Mouse (Mus musculus) embryonic facial prominence, embryonic 13.5 days (tissue): ENCODE results near the gene Ptprq. TPM values are rescaled to one million over a fixed set of nuclear protein-coding genes. Genes with fewer than 3 reads are reported as not detected.

ENCODE experiments used
- ATAC-seq: fragments of 200-750 bp; cut with Nextera tagmentation; 2 replicates; pipeline ENCODE4 v1.8.0; 2017; ENCODE audit warnings: low read depth; ENCODE audit not compliant: insufficient number of reproducible peaks, insufficient read depth, low FRiP score, low TSS enrichment
- H3K27ac ChIP-seq: fragments of 300-500 bp; sonication (generic); 2 replicates; pipeline ENCODE4 v1.5.1; 2015; ENCODE audit warnings: moderate library complexity, mild to moderate bottlenecking, inconsistent platforms
- H3K27me3 ChIP-seq: fragments of 300-500 bp; sonication (generic); 2 replicates; pipeline ENCODE4 v1.6.1; 2015; ENCODE audit warnings: mild to moderate bottlenecking, inconsistent platforms
- H3K36me3 ChIP-seq: fragments of 300-500 bp; sonication (generic); 2 replicates; pipeline ENCODE4 v1.6.1; 2015; ENCODE audit warnings: mild to moderate bottlenecking, inconsistent platforms
- H3K4me1 ChIP-seq: fragments of 300-500 bp; sonication (generic); 2 replicates; pipeline ENCODE4 v1.6.1; 2015; ENCODE audit warnings: inconsistent platforms
- H3K4me2 ChIP-seq: fragments of 300-500 bp; sonication (generic); 2 replicates; pipeline ENCODE4 v1.6.1; 2015; ENCODE audit warnings: moderate library complexity, mild to moderate bottlenecking, inconsistent platforms
- H3K4me3 ChIP-seq: fragments of 300-500 bp; sonication (generic); 2 replicates; pipeline ENCODE4 v1.5.1; 2015; ENCODE audit warnings: mild to moderate bottlenecking, inconsistent platforms
- H3K9ac ChIP-seq: fragments of 300-500 bp; sonication (generic); 2 replicates; pipeline ENCODE4 v1.6.1; 2015; ENCODE audit warnings: mild to moderate bottlenecking, inconsistent platforms
- H3K9me3 ChIP-seq: fragments of 300-500 bp; sonication (generic); 2 replicates; pipeline ENCODE4 v1.6.1; 2016; ENCODE audit warnings: inconsistent platforms
- WGBS: fragments of 180-500 bp; shearing (Covaris S2); methylation state at CpG from one replicate; pipeline ENCODE4 v1.1.7; 2015; ENCODE audit warnings: mixed read lengths; 5-methylcytosine and 5-hydroxymethylcytosine counted together
- polyA plus RNA-seq: library from polyadenylated mRNA; unstranded; fragments of >200 nt; fragmentation: Nextera tagmentation; extraction: Ambion mirVana; gene quantifications from 2 replicates; pipeline ENCODE4 v1.2.1, GENCODE M21; 2015

Gene Ptprq
- polyA plus RNA-seq, 1 experiment from 2014 or later, result 0.13 TPM

- Histone ChIP-seq H3K27ac (no peak overlapping the region), H3K9ac (no peak overlapping the region), H3K36me3 (no peaks in the 10 kb centered on the region), H3K4me3 (no peak overlapping the region), H3K27me3 (no peaks in the 10 kb centered on the region; the same call in 1 of the 2 replicates), H3K9me3 (no peaks in the 10 kb centered on the region), H3K4me1 (no peaks in the 10 kb centered on the region), H3K4me2 (no peak overlapping the region)
- ATAC-seq, result no peak
- WGBS, result 33% methylated on average over 7 of the region's 7 CpGs
These were observed 205.1 kb downstream of the Ptprq start for GRCm38 (mm10) chr10:107514735-107515134.

GRCm38 (mm10) chr10:107506397-107506796 is 213.5 kb downstream of the Ptprq start:
- ATAC-seq, result no peak
- H3K27ac ChIP-seq, result no peak overlapping the region
- no peaks in the 10 kb centered on the region for H3K27me3 ChIP-seq

GRCm38 (mm10) chr10:107503430-107503829 is 216.4 kb downstream of the Ptprq start:
- Histone ChIP-seq H3K9me3 (0 out of 2 replicates have a peak, but pooled peaks cover 3% of the 10 kb centered on the region), H3K4me3 (no peak overlapping the region), H3K4me1 (no peaks in the 10 kb centered on the region), H3K4me2 (no peak overlapping the region), H3K9ac (no peak overlapping the region), H3K27ac (no peak overlapping the region), H3K36me3 (no peaks in the 10 kb centered on the region), H3K27me3 (no peaks in the 10 kb centered on the region)
- 66% methylated on average over 4 of the region's 4 CpGs for WGBS
- ATAC-seq, result no peak

More at GRCm38 (mm10) chr10:107506397-107506796, 213.5 kb downstream of the Ptprq start:
- H3K4me2 ChIP-seq, result no peak overlapping the region
- H3K4me3 ChIP-seq, result no peak overlapping the region
- 0 out of 2 replicates have a peak, but pooled peaks cover 3% of the 10 kb centered on the region for H3K9me3 ChIP-seq
- no peaks in the 10 kb centered on the region for H3K36me3 ChIP-seq
- no peaks in the 10 kb centered on the region for H3K4me1 ChIP-seq
- no peak overlapping the region for H3K9ac ChIP-seq
- 57% methylated on average over 2 of the region's 2 CpGs for WGBS

GRCm38 (mm10) chr10:107502193-107502592 is 217.7 kb downstream of the Ptprq start:
- H3K27me3 ChIP-seq, result no peaks in the 10 kb centered on the region
- 77% methylated on average over 7 of the region's 7 CpGs for whole genome bisulfite sequencing
- no peak for ATAC-seq
- H3K9ac ChIP-seq, result no peak overlapping the region
- H3K27ac ChIP-seq, result no peak overlapping the region
- no peaks in the 10 kb centered on the region for H3K36me3 ChIP-seq
- H3K4me2 ChIP-seq, result no peak overlapping the region
- no peak overlapping the region for H3K4me3 ChIP-seq
- no peaks in the 10 kb centered on the region for H3K9me3 ChIP-seq
- no peaks in the 10 kb centered on the region for H3K4me1 ChIP-seq

- H3K4me2 ChIP-seq, result no peak overlapping the region
- 76% methylated on average over 7 of the region's 7 CpGs for WGBS
- no peak overlapping the region for H3K4me3 ChIP-seq
- no peak overlapping the region for H3K27ac ChIP-seq
- no peaks in the 10 kb centered on the region for H3K9me3 ChIP-seq
- no peak for ATAC-seq
- no peak overlapping the region for H3K9ac ChIP-seq
- H3K36me3 ChIP-seq, result no peaks in the 10 kb centered on the region
- no peaks in the 10 kb centered on the region; the same call in 1 of the 2 replicates for H3K27me3 ChIP-seq
- no peaks in the 10 kb centered on the region for H3K4me1 ChIP-seq
These were observed 220.2 kb downstream of the Ptprq start for GRCm38 (mm10) chr10:107499656-107500055.

- Histone ChIP-seq H3K4me2 (no peak overlapping the region), H3K27ac (no peak overlapping the region), H3K4me3 (no peak overlapping the region), H3K9ac (no peak overlapping the region), H3K9me3 (no peaks in the 10 kb centered on the region), H3K36me3 (no peaks in the 10 kb centered on the region), H3K4me1 (peaks cover 7% of the 10 kb centered on the region; the same call in 1 of the 2 replicates), H3K27me3 (peaks cover 18% of the 10 kb centered on the region)
- 93% methylated on average over 1 of the region's 1 CpGs for WGBS
- no peak for ATAC-seq
These were observed 223.4 kb downstream of the Ptprq start for GRCm38 (mm10) chr10:107496402-107496801.

GRCm38 (mm10) chr10:107494568-107494967 is 225.3 kb downstream of the Ptprq start, which contains the start of gene Myf6:
TSS of gene Myf6 (minus strand) at chr10:107494737.
- Histone ChIP-seq H3K4me1 (peaks cover 7% of the 10 kb centered on the region; the same call in 1 of the 2 replicates), H3K27me3 (peaks cover 23% of the 10 kb centered on the region), H3K9me3 (no peaks in the 10 kb centered on the region), H3K36me3 (no peaks in the 10 kb centered on the region), H3K4me2 (peak within 1 kb of the TSS; percentile 54), H3K4me3 (peak within 1 kb of the TSS; percentile 19; the same call in 1 of the 2 replicates), H3K9ac (no peak within 1 kb of the TSS), H3K27ac (no peak within 1 kb of the TSS)
- 79% methylated on average over 6 of the region's 6 CpGs for WGBS
- ATAC-seq, result no peak

GRCm38 (mm10) chr10:107493580-107494474 is 226.0 kb downstream of the Ptprq start:
- Histone ChIP-seq H3K27me3 (peaks cover 28% of the 10 kb centered on the region), H3K9ac (no peak overlapping the region), H3K9me3 (no peaks in the 10 kb centered on the region), H3K36me3 (no peaks in the 10 kb centered on the region), H3K4me2 (peak overlapping the region; percentile 54), H3K27ac (no peak overlapping the region), H3K4me3 (peak overlapping the region; percentile 19), H3K4me1 (peaks cover 8% of the 10 kb centered on the region; the same call in 1 of the 2 replicates)
- no peak for ATAC-seq
- WGBS, result 40% methylated on average over 20 of the region's 20 CpGs

- peak overlapping the region; percentile 54 for H3K4me2 ChIP-seq
- no peak overlapping the region for H3K9ac ChIP-seq
- H3K27me3 ChIP-seq, result peaks cover 34% of the 10 kb centered on the region
- WGBS, result 38% methylated on average over 18 of the region's 18 CpGs
- H3K4me1 ChIP-seq, result peaks cover 12% of the 10 kb centered on the region
- no peaks in the 10 kb centered on the region for H3K36me3 ChIP-seq
- H3K27ac ChIP-seq, result no peak overlapping the region
- H3K9me3 ChIP-seq, result no peaks in the 10 kb centered on the region
- no peak for ATAC-seq
- H3K4me3 ChIP-seq, result peak overlapping the region; percentile 19
These were observed 226.8 kb downstream of the Ptprq start for GRCm38 (mm10) chr10:107492867-107493579.

GRCm38 (mm10) chr10:107488654-107489315 is 231.1 kb downstream of the Ptprq start:
- Histone ChIP-seq H3K9ac (no peak overlapping the region), H3K36me3 (no peaks in the 10 kb centered on the region), H3K4me1 (peaks cover 24% of the 10 kb centered on the region), H3K4me3 (no peak overlapping the region), H3K27ac (no peak overlapping the region), H3K9me3 (no peaks in the 10 kb centered on the region), H3K4me2 (peak overlapping the region; percentile 33), H3K27me3 (peaks cover 50% of the 10 kb centered on the region)
- WGBS, result 23% methylated on average over 12 of the region's 12 CpGs
- 0 out of 2 replicates have a peak, but pooled peaks have one; percentile 15 for ATAC-seq

GRCm38 (mm10) chr10:107486770-107487169 is 233.1 kb downstream of the Ptprq start:
- Histone ChIP-seq H3K27me3 (peaks cover 43% of the 10 kb centered on the region), H3K36me3 (no peaks in the 10 kb centered on the region), H3K4me2 (no peak overlapping the region), H3K4me3 (no peak overlapping the region), H3K4me1 (peaks cover 22% of the 10 kb centered on the region), H3K9me3 (no peaks in the 10 kb centered on the region), H3K9ac (no peak overlapping the region), H3K27ac (no peak overlapping the region)
- no peak for ATAC-seq
- WGBS, result 43% methylated on average over 12 of the region's 12 CpGs
